Mouse (Mus musculus) frontal cortex, adult 2 months (tissue): Measurements from ENCODE around the gene Zfp488. TPM values are rescaled to one million over a fixed set of nuclear protein-coding genes. Genes with fewer than 3 reads are reported as not detected.

ENCODE experiments used
- DNase-seq, 2 experiments: peaks; one replicate each; pipeline ENCODE4 v3.0.0; 2022; ENCODE audit warnings: low spot score in 1 of 2; ENCODE audit errors: extremely low spot score in 1 of 2
- polyA plus RNA-seq: library from polyadenylated mRNA; depleted of rRNA; stranded (reverse); fragments of >200 nt; gene quantifications from 2 replicates; pipeline ENCODE4 v1.2.3, GENCODE M21; 2012; rRNA removed

The Zfp488 gene
- 2.5 and 2.6 TPM in 2 replicates for polyA plus RNA-seq

- DNase-seq = no peak
These were observed at the start of gene Zfp488 for GRCm38 (mm10) chr14:33978604-33979059. Gene Zfp488, minus strand, starts transcription at chr14:33978764.

GRCm38 (mm10) chr14:34026710-34027109 lies 48.1 kb upstream of the Zfp488 start:
- DNase-seq = no peak

GRCm38 (mm10) chr14:34016938-34017337 lies 38.4 kb upstream of the Zfp488 start:
- DNase-seq = no peak

- no peak for DNase-seq
These were observed 37.8 kb upstream of the Zfp488 start, which contains the start of gene Gm5460 for GRCm38 (mm10) chr14:34016381-34016780. Gene Gm5460, plus strand, starts transcription at chr14:34016758.

- no peak for DNase-seq
These were observed 36.5 kb upstream of the Zfp488 start, which contains the start of gene Gm30083 for GRCm38 (mm10) chr14:34015063-34015462. Gene Gm30083, minus strand, starts transcription at chr14:34015182.

DNA sequence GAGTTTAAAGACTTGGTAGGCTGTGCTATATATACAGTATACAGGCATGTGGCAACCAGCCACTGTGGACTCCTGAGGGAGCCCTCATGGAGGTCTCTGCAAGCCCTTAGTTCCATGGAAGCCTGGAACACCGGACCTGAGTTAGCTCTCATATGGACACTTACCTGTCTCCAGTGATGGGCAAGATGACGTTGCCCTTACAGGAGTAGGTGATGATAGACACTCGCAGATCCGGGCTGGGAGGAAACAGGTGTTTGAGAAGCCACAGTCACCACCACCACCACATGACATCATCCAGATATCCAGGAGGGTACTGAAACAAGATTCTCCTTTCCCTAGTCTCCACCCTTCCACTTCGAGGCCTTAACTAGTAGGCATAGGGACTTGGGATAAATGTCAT lies 23.8 kb upstream of the Zfp488 start:
- DNase-seq = no peak

GRCm38 (mm10) chr14:34001445-34001844 lies 22.9 kb upstream of the Zfp488 start:
- no peak for DNase-seq

- no peak for DNase-seq
These were observed 21.5 kb upstream of the Zfp488 start for GRCm38 (mm10) chr14:34000076-34000475.

DNA sequence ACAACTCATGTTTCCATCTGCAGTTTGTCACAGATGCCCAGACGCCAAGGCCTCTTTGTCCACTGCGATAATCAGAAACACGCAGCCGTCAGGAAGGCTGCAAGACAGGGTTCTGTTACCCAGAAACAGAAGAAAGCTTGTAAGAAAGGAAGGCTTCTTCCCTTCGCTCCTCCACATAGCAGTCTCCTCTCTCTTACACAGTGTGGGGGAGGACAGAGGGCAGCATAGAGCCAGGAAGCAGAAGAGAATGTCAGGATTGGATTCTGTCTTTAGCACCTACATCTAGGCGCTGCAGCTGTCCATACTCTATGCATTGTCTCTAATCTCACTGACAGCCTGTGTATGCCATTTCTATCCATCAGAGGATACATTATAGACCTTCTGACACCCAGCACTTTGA lies 18.9 kb upstream of the Zfp488 start:
- DNase-seq = peak in 1 of 2 experiments; percentile 19

DNA sequence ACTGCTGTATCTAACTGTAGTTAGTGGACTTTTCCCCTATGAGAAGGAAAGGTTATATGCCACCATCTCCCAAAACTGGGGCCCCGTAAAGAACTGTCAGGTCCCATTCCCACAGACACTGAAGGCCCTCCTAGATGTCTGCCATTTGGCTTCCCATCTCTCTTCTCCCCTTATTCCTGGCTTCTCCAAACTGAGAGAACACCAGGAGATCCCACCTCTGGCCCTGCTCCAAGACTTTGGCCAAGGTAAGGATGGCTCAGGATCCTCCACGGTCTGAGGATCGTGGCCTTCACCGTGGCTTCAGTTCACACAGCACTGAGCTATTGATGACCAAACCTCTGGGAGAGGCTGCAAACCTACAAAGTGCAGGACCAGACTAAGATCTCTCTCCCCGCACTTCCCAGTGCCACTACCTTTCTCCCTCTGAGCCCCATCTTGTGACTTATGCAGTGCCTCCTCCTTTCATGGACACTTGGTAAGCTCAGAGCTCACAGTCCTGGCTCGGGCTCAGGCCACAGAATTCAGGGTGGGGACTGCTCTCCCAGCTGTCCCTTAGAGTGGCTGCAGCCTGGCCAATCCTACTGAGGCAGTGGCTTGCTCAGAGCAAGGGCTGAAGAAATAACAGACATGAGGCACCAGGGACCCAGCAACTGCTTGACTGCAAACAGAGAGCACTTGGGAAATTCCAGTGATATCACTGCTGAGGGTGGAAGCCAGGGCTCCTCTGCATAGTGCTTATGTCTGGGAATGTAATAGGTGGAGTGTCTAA lies 15.1 kb upstream of the Zfp488 start:
- no peak for DNase-seq

GRCm38 (mm10) chr14:33993051-33993450 lies 14.5 kb upstream of the Zfp488 start:
- no peak for DNase-seq

DNA sequence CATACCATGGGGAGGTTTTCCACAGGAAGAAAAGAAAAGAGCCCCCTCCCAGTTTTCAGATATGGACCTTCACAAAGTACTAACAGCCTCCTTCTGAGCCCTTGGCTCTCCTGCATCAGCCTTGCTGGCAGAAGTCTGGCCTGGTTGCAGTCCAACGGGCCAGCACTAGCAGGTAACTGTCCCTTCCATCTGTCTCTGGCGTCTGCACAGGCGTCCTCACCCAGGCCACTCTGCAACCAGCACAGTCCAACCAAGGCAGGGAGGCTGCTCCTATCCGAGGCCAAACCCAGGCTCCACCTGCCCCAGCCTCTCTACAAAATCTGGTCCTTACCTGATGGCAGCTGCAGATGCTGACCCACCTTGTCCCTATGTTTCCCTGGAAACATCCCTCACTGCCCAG lies 13.4 kb upstream of the Zfp488 start:
- no peak for DNase-seq

DNA sequence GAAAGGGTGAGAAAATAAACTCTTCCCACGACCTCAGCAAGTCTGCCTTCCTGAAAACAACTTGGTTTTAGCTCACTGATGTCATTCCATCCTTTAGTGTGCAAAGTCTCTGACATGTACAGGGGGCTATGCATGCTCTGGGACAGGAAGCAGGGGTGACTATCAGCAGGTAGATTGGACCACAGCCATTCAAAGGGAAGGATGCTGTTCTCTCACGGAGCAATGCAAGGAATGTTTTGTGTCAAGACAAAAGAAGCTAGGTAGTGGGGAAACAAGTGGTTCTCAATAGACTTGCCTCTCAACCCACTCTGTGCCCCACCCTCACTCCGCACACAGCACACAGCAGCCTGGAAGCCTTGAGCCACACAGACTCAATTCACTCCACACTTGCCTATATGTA lies 10.6 kb upstream of the Zfp488 start:
- no peak for DNase-seq

DNA sequence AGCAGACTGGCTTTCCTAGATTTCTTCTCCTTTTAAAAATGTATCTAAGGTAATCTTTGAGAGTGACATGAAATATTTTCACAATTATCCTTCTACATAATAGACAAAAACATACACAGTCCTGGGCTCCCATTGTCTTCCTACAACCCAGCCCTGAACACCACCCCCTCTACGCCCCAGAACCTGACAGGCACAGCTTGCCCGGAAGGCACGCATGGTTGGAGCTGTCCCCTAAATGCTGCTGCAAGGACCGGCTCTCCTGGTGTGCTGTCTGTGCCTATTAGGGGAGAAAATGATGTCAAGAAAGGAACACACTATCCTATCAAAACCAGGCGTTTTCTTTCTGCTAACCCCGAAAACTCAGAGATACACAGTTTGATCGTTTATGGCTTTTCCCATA lies 816 bp downstream of the Zfp488 start:
- DNase-seq = no peak

- peak in 1 of 2 experiments; percentile 28 for DNase-seq
These were observed 3.8 kb downstream of the Zfp488 start for GRCm38 (mm10) chr14:33974752-33975151.

DNA sequence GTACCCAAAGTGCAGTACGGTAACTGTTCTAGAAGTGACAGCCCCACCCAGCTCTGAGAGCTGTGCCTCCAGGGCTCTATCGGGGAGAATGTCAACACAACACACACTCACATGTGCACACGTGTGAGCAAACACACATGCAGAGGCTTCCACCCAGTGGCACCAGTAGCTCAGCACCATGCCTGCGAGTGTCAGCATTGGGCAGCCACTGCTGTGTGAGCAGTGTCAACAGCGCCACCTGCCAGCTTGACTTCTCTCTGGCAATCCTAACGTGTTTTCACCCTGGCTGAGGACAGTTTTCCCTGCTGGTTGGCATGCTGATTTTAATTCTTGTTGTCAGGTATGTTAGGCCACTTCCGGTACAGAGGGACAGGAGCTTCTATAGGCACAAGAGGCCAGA lies 5.9 kb downstream of the Zfp488 start:
- no peak for DNase-seq

DNA sequence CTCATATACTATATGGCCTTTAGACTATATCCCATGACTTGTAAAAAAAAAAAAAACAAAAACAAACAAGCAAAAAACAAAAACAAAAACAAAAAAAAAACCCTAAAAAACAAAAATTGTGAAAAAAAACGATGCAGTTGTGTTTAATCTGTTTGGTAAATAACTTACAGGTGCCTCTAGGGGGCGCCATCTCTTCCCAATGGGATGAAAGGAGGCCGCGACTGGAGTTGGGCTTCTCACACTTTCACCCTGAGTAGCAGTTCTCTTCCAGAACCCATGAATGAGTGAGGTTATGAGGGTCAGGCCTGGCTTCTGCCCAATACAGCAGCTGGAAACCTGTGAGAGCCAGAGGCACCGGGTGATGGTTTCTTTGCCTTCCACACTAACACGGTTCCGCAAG lies 12.9 kb downstream of the Zfp488 start:
- no peak for DNase-seq

GRCm38 (mm10) chr14:33959341-33959740 lies 19.2 kb downstream of the Zfp488 start:
- DNase-seq = peak in 1 of 2 experiments; percentile 84

DNA sequence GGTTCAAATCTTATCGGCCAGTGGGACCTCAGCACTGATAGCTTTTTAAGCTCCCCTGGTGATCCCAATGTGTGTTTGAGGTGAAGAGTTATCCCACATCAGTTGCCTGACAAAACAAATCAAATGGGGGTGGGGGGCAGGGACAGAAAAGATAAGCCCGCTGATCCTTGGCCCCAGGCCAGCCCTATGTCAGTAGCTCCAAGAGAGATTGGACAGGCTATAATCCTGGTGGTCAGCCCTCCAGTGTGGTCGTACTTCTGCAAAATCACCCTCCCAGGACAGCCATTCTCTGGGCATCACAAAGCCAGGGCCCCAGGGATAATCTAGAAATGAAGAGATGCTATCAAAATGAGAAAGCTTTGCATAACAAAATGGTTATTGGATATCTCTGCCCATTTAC lies 19.7 kb downstream of the Zfp488 start:
- no peak for DNase-seq

- peak in 1 of 2 experiments; percentile 47 for DNase-seq
These were observed 20.4 kb downstream of the Zfp488 start for GRCm38 (mm10) chr14:33958186-33958585.

DNA sequence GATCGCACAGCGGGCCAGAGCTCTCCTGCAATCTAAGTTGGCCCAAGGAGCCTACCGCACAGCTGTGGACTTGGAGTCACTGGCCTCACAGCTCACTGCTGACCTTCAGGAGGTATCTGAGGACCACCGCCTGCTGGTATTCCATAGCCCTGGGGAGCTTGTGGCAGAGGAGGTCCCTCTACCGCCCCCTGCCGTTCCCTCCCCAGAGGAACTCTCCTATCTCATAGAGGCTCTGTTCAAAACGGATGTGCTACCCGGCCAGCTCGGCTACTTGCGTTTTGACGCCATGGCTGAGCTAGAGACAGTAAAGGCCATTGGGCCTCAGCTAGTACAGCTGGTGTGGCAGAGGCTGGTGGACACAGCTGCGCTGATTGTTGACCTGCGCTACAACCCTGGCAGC lies 22.5 kb downstream of the Zfp488 start:
- DNase-seq = no peak

DNA sequence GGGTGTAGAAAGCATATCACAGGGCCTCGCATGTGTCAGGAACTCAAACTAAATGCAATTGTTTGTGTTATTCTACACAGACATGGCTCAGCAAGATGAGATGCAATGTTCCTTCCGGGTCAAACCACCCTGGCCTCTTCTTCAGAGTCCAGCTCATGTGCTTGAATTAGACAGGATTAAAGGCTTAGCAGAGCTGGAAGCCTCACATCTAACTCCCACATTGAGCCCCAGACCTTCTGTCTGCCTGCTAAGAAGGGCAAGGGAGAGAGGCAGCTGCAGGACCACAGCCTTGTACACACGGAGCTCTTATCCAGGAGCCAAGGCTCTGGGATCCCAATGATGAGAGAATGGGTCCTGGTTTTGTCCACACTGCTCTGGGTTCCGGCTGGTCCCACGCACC lies 24.8 kb downstream of the Zfp488 start, which contains the start of gene Rbp3:
Gene Rbp3, plus strand, starts transcription at position 243 of the 400 bp plus-strand sequence.
- DNase-seq = no peak
